Mouse (Mus musculus) lung, postnatal 25 days (tissue): Measurements from ENCODE around the gene Cpne9.
A peak's percentile ranks its signal among the peaks of the same experiment; 100 is the strongest.
"Not testable (repeated sequence)": the region's sequence is repeated elsewhere in the genome, so short reads cannot be mapped to it uniquely, and the experiment has no call there.

Experiments used
- DNase-seq: peaks from one replicate; pipeline ENCODE4 v3.0.0; 2022; ENCODE audit warnings: low spot score

Cpne9 gene

DNA sequence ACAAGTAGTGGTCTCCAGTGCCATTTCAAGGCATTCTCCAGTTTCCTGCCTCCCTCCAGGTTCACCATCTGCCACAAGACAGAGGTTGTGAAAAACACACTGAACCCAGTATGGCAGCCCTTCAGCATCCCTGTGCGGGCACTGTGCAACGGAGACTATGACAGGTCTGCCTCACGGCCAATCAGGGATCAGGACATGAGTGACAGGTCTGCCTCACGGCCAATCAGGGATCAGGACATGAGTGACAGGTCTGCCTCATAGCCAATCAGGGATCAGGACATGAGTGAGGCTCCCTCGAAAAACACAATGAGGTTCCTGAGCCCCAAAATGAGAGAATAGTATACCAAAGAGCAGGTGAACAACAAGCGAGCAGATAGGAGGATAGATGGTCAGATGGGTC, 8.2 kb downstream of the Cpne9 start:
- no peak for DNase-seq

DNA sequence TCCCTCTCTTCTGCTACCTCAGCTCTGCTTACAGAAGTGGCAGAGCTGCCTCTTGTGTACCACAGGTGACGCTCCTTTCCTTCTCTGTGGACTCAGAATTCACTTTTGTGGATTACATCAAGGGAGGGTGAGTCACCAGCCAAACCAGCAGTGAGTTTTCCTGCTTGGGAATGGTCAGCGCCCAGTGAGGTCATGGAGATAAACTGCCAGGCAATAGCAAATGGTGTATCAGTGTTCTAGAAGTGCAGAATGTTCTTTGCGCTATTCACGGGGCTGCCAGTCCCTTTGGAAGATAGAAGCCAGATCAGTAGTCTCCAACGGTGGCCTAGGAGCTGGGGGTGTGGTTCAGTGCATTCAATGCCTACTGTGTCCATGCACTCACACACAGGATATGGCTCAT, 10.8 kb downstream of the Cpne9 start:
- DNase-seq = no peak

DNA sequence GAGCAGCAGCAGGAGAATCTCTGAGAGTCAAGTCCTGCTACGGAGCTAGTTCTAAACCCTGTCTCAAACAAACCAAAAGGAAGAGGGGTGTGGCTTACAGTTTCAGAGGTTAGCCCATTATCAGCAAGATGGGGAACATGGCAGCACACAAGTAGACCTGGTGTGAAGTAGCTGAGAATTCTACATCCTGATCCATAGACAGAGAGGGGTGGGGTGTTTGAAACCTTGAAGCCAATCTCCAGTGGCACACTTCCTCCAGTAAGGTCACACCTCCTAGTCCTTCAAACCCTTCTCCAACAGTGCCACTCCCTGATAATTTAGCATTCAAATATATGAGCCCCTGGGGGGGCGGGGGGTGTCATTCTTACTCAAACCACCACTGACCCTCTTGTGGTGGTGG, 13.9 kb downstream of the Cpne9 start:
- no peak for DNase-seq

DNA sequence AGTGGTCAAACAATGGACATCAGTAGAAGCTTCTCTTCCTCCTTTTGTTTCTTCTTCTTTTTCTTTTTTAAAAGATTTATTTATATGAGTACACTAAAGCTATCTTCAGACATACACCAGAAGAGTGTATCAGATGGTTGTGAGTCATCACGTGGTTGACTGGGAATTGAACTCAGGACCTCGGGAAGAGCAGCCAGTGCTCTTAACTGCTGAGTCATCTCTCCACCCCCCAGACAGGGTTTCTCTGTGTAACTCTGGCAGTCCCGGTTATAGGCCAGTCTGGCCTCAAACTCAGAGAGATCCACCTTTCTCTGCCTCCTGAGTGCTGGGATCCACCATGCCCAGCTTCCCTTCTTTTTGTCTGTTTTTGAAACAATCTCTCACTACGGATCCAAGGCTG, 14.5 kb downstream of the Cpne9 start:
- no peak for DNase-seq

DNA sequence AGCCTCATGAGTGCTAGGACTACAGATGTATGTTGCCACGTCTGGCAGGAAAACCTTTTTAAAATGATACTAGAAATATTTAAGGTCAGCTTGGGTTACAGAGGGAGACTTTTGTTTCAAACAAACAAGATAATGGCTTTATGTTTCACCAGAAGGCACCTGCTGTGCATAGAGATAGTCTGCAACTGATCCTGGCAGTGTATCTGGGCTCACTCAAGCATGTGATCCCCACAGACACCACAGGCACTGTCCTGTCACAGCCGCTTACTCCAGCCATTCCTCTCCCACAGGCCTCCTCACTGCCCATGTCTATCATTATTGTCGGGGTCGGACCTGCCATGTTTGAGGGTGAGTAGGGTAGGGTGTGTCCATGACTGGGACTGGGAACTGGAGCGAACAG, 19.2 kb downstream of the Cpne9 start:
- DNase-seq = no peak

DNA sequence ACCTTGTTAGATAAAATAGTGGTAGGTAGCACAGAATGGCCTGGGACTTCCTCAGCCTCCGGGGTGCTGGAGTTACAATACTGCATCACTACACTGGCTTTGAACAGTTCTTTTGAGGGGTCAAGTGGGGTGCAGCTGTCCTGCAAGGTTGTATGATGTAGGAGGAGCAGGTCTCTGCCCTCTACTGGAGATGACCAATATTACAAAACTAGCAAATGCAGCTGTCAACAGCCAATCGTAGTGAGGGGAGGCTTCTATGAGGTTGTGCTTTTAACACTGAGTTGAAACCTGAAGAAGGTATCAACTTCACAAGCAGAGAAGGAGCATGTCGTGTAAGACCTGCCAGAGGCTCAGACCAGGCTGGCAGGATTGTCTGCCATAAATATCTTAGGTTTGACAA, 20.2 kb downstream of the Cpne9 start:
- peak; percentile 47 for DNase-seq

DNA sequence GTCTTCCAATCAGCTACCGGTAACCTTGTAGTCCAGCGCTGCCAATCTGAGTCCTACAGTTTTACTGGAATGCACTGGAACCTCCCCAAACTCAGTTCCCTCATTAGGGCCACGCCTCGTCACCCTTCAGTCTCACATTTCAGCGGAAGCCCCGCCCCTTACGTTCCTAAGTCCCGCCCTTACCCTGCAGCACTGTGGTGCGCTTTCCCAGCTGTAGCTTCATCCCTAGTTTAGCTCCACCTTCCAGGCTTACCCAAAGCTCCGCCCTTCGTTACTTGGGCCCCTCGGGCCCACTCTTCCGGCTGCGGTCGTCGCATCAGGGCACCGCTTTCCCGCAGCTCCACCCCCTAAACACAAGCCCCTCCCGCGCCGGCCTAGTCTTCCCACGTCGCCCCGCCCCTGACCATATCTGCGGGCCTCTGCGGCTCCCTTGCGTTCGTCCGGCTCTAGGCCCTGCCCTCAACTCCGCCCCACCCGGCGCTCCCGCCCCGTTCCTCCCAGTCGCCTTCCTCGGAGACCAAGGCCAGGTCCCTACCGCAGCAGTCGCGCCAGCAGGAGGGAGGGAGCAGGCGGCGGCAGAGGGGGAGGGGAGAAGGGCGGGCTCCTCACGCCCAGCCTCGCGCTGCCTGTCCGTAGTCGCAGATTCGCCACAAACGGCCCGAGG, 24.3 kb downstream of the Cpne9 start:
- DNase-seq = peak; percentile 100

DNA sequence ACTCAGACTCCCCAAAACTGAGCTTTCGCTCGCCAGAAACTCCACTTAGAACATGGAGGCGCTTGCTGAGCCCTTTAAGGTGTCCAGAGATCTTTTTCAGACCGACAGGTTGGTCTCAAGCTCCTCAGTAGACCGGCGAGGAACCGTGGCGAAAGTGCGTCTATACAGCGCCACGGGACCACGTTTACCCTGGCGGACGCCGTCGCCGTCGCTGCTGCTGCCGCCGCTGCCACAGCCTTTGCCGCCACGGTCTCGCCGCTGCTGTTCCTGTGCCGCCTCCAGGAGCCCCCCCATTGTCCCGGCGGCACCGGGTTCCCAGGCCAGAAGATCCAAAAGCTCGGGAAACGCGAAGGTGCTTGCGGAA, 24.9 kb downstream of the Cpne9 start, which contains the start of gene Brpf1:
Gene Brpf1, plus strand, starts transcription at position 152 of the 364 bp plus-strand sequence.
- DNase-seq = no peak

DNA sequence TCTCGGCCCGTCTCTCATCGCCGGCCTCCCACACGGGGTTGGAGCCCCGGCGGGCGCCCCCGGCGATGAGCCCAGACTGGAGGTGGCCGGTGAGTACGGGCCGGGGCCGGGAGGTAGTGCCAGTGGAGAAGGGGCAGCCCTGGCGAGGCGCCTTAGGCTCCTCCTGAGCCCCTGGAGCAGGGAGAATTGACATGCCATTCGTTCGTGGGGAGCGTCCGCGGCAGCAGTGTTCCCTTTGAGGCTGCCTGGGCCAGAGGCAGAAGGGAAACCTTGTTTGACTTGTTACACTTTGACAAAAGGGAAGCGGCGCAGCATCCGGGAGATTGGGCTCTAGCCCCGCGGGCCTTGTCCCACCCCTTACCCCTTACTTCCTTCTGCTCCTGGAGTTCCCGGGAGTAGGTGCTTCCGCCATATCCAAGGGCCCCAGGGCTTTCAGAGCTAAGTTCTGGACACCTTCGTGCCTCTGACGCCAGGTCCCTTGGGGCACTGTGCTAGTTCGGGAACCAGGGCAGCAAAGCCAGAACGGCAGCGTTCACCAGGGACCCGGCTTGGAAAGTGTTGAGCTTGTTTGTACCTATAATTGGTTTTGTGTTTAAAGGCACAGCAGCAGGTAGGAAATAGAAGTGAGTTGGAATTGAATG, 25.5 kb downstream of the Cpne9 start:
- peak; percentile 37 for DNase-seq

DNA sequence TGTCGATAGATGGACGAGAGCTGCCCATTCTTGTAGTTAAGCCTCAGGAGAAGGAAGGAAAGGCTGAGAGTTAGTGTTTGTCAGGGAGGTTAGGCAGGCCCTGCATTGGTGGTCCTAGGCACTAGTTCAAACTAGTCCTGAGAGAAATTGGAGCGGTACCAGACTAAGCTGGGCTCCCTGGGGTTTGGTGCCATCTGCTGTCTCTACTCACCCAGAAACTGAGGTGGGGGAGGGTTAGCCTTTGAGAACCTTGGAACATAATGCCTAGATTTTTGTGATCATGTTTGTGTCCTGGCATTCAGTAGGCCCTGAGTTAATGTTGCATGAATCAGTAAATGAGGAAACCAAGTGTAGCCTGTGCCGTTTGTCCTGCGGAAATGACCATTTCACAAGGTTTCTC, 26.0 kb downstream of the Cpne9 start:
- no peak for DNase-seq

DNA sequence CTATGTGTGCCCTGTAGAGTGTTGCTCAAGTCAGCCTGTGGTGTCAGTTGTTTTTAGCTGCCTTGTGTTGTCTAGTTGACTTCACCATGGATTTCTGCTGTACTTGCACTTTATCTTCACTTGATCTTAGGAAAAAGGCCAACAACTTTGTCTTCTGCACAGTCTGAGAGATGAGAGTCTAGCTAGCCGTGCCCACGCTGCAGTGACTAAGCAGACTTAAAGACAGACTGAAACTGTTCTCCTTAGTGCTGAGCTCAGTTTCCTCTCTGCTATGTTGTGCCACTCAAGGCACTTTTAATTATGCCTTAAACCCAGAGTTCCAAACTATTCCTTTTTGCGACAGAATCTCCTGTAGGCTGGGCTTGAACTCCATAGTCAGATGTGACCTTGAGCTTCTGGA, 33.9 kb downstream of the Cpne9 start:
- no peak for DNase-seq

DNA sequence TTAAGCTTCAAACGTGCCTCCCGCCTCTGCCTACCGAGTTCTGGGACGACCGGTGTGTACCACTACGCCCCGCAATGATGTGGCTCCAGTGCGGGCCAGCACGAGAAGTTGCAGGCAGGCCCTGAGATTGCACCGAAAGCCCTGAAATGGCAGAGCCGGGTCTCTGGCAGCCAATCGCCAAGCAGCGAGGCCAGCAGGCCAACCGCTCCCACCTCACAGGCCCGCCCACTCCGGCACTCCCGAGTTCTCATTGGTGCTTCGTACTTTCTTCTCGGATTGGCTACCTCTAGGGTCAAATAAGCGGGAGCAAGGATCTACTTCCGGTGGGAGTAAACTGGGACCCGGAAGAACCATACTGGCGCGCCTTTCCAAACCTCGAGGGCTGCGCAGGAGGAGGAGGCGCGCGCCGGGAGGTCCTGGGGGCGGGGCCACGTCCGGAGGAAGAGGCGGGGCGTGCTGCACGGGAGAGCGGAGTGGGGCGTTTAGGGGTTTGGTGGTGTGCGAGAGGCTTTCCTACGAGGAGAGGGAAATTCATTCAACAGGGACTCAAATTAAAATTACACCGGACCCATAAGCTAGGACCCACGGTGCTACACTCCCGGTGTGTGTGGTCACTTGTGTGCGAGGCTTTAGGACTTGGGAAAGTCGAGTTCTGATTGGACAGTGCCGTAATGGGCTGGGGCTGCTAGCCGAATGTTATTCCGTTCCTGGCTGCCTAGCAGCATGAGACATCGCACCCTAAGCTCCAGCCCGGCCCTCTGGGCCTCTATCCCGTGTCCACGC, 44.6 kb downstream of the Cpne9 start, which contains the start of gene Ogg1:
Gene Ogg1, plus strand, starts transcription at position 440 of the 783 bp plus-strand sequence.
- DNase-seq = peak; percentile 100

DNA sequence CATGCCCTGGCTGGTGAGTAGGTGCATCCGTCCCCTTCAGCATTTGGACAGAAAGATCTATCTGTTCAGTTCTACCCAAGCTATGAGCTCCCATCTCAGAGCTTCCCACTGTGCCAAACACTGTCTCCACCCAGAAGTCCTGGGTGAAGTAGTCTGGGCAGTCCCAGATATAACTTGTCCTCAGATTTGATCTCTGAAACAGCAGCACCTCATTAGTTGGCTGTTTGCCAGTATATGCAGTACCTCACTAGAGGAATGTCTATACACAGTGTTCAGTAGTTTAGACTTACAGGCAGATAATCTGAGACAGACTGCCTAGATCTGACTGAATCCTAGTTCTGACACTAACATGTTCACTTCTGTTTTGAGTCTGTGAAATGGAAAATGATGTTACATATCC, 47.3 kb downstream of the Cpne9 start:
- DNase-seq = no peak

DNA sequence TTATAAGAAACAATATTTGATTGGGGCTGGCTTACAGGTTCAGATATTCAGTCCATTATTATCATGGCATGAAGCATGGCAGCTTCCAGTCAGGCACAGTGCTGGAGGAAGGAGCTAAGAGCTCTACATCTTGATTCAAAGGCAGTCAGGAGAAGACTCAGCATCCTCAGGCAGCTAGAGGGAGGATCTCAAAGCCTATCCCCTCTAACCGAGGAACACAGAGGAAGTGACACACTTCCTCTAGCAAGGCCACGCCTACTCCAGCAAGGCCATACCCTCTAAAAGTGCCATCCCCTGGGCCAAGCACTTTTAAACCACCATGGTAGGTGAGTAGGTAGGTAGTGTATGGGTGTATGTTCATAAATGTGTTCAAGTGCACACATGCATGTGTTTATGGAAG, 48.4 kb downstream of the Cpne9 start:
- DNase-seq = no peak

DNA sequence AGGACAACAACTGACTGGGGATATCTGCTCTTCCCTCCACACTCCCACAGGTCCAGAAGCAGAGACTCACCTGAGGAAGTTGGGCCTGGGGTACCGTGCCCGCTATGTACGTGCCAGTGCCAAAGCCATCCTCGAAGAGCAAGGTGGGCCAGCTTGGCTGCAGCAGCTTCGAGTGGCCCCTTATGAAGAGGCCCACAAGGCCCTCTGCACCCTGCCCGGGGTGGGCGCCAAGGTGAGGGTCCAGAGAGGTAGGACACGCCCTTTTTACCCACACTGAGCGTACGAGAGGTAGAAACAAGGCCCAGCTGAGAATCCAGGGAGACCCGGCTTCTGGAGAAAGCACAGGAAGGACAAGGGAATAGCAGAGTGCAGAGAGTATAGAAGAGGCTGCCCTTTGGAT, 49.6 kb downstream of the Cpne9 start:
- no peak for DNase-seq

DNA sequence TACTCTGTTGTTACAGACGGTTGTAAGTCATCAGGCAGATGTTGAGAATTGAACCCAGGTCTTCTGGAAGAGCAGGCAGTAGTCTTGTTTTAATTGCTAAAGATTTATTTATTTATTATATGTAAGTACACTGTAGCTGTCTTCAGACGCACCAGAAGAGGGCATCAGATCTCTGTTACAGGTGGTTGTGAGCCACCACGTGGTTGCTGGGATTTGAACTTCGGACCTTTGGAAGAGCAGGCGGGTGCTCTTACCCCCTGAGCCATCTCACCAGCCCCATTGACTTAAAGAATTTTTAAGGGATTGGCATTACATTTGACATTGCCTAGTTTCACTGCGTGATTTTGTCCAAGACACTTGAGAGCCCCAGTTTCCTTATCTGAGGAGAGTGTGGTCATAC, 50.6 kb downstream of the Cpne9 start:
- DNase-seq = not testable (repeated sequence)

DNA sequence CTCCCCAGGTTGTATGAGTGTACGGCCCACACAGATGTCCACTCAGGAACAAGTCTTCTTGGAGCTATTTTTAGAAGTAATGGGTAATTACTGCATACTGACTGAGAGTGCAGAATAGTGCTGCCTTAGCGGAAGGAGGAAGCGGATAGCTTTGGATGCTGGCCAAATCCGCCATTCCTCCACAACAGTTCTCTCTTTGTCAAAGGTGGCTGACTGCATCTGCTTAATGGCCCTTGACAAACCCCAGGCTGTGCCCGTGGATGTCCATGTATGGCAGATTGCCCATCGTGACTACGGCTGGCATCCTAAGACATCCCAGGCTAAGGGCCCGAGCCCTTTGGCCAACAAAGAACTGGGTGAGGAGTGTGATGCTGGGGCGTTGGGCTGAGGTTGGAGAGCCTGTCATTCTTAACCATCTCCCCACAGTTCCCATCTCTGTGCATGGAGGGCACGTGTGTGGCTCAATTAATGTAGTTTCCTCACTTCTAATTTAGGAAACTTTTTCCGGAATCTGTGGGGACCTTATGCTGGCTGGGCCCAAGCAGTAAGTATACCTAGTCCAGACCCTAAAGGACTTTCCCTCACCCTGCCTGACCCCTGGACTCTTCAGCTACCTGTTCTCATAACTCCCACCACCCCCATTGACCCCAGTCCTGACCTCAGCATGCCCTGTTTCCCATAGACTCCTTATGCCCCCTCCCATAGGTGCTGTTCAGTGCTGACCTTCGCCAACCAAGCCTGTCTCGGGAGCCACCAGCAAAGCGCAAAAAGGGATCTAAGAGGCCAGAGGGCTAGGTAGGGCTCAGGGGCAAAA, 51.2 kb downstream of the Cpne9 start:
- DNase-seq = peak; percentile 28

DNA sequence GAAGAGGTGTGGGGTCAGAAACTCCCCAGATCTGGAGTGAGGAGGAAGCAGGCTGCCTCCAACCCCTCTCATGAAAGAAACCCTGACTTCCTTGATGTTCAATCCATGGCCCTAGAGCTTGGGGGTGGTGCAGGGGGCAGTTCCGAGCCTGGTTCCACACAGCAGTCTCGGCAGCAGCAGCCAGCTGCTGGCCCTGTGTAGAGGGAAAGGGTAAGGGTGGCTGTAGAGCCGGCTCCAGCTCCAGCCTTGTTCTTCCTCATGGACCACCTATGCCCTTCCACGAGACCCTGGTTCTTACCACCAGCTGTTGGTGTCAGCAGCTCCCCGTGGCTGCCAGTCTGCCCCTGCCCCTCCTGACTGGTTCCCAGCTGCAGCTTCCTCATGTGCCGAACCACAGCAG, 52.1 kb downstream of the Cpne9 start:
- DNase-seq = no peak

DNA sequence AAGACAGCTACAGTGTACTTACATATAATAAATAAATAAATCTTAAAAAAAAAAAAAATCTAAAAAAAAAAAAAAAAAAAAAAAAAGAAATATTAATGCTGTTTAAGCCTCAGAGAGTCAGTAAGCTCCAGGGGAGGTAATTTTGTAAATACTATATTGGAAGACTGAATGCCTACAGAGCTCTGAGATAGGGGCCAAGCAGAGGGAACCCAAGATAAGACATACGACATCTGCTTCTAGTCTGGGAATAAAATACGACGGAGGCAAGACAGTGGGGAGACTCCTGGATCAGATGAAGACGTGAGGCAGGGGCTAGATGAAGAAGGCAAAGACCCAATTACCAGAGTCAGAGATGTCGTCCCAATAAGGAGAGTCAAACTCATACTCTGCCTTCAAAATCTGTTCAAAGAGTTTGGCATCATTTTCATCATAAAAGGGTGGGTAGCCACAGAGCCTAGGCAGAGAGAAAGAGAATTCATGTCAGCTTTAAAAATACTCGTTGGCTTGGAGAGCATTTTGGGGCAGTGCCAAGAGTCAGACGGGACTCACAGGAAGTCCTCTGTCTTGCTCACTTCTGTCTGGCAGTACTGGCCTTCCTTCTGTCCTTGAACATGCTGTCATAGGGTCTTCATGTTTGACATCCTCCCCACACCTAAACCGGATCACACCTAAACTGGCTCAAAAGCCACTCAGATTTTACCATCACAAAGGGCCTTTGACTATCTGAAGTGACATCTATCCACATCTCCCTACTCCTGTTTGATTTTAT, 54.9 kb downstream of the Cpne9 start:
- DNase-seq = peak; percentile 16

DNA sequence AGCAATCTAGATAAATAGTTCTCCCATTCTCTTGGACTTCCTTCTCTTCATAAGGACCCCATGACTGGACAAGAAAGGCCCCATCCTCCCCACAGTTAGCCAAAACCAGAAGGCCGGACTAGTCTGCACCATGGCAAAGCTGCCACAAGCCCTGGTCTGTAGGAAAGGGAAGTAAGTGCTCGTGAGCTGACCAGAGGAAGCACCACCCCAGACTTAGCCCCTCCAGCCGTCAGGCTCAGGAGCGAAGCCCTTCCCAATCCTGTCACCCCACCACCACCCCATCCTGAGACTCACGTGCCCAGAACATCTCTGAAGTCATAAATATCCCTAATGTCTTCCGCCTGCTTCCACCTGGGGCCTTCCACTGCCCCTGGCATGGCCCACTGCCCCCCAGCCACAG, 59.5 kb downstream of the Cpne9 start:
- peak; percentile 10 for DNase-seq

DNA sequence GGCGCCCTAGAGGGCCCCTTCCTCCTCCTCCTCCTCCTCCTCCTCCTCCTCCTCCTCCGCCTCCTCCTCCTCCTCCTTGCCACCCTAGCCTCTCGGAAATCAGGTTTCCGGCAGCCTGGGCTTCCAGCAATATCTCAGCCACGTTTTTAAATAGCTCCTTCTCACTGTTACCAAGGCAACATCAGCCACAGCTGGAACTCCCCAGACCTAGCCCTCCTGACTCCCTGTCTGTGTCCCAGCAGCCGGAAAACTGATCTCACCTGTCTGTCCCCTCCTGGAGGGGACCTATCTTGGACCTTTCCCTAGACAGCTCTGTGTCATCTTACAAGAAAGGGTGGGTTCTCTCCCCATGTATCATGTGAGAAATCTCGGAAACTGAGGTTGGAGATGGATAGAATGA, 60.2 kb downstream of the Cpne9 start:
- no peak for DNase-seq
